Mouse (Mus musculus): ENCODE measurements around the gene Irx6. TPM values are rescaled to one million over a fixed set of nuclear protein-coding genes. Genes with fewer than 3 reads are reported as not detected.
A peak's percentile ranks its signal among the peaks of the same experiment; 100 is the strongest.

The Irx6 gene
- total RNA-seq, 2 experiments from 2014 or later: not detected

- no peak for DNase-seq (ENCODE audit: low spot score)
Measured at GRCm38 (mm10) chr8:92721936-92722321, 47.8 kb downstream of the Irx6 start.

- no peak for DNase-seq (ENCODE audit: low spot score)
Measured at GRCm38 (mm10) chr8:92723320-92723719, 49.2 kb downstream of the Irx6 start.

- DNase-seq (ENCODE audit: low spot score): peak; percentile 44
Measured at GRCm38 (mm10) chr8:92723947-92724346, 49.9 kb downstream of the Irx6 start.

- no peak for DNase-seq (ENCODE audit: low spot score)
Measured at GRCm38 (mm10) chr8:92724359-92724758, 50.3 kb downstream of the Irx6 start.

Other genes starting within 250 kb of the Irx6 start
- 10 to 100 TPM; 42.3 to 50.3 TPM for gene Mmp2, start 153.0 kb downstream of the Irx6 start, total RNA-seq (2021)
- under 1 TPM; 0.18 to 0.36 TPM for gene Lpcat2, start 181.1 kb downstream of the Irx6 start, total RNA-seq (2021)
- not detected for gene Capns2, start 227.1 kb downstream of the Irx6 start, total RNA-seq (2021)

Measured in gastrocnemius, adult 18-20 months (tissue).